Comparison of ENCODE assay signal across 8 mouse cellular contexts in the genomic region with DNA sequence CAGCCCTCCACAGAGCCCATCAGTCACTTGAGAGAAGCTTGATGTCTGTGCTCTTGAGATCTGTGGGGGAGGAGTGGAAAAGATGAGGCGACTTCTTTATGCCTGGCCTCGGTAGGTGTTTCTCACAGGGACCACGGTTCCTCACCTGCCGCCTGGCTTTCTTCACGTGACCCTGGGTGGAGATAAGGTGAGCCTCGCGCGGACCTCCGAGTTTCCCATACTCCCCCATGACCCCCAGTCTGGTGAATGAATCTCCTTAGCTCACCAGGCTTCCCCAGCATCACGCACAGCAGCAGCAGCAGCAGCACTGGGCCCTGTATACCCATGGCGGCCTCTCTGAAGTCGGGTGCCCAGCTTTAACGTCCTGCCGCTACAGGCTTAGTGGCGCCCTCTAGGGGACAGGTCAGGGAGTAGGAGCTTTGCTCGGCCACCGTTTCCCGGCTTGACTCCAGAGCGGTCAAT. TPM values are rescaled to one million over a fixed set of nuclear protein-coding genes. Genes with fewer than 3 reads are reported as not detected.
DNase-seq lines count a peak whose midpoint lies in the region; ATAC-seq and TF ChIP-seq lines count a peak whose summit lies in the region.

A gene (plus strand): TSS at position 44 of the 462 bp plus-strand sequence.
A gene (minus strand): TSS at position 361 of the 462 bp plus-strand sequence.

- H3K4me1 ChIP-seq in forebrain, embryonic 11.5 days (replicated peaks; ENCODE audit: control insufficient read depth, insufficient read depth, low read length) = no peaks in the 10 kb centered on the region
- no peaks in the 10 kb centered on the region for H3K4me1 ChIP-seq in hindbrain, embryonic 15.5 days (replicated peaks)
- H3K4me1 ChIP-seq in liver, adult 2 months (ENCODE audit: control insufficient read depth, insufficient read depth, low read length) = no peaks in the 10 kb centered on the region; the same call in 1 of the 2 replicates
- H3K4me1 ChIP-seq in midbrain, embryonic 16.5 days (ENCODE audit: control insufficient read depth, insufficient read depth, low read length) = no peaks in the 10 kb centered on the region
- peaks cover 4% of the 10 kb centered on the region; the same call in 1 of the 2 replicates for H3K4me1 ChIP-seq in thymus, adult 2 months (replicated peaks; ENCODE audit: control insufficient read depth, insufficient read depth, low read length)

- no peak within 1 kb of the TSS for H3K9ac ChIP-seq in forebrain, embryonic 11.5 days (ENCODE audit: low read length)
- no peak within 1 kb of the TSS for H3K9ac ChIP-seq in hindbrain, embryonic 15.5 days
- no peak within 1 kb of the TSS for H3K9ac ChIP-seq in liver, adult 2 months (ENCODE audit: low read depth, low read length)
- no peak within 1 kb of the TSS for H3K9ac ChIP-seq in midbrain, embryonic 16.5 days (ENCODE audit: low read depth, low read length)

- H3K27me3 ChIP-seq in forebrain, embryonic 11.5 days (ENCODE audit: control insufficient read depth, insufficient read depth, low read length) = no peaks in the 10 kb centered on the region
- H3K27me3 ChIP-seq in hindbrain, embryonic 15.5 days = no peaks in the 10 kb centered on the region
- no peaks in the 10 kb centered on the region for H3K27me3 ChIP-seq in liver, adult 2 months (ENCODE audit: control insufficient read depth, insufficient read depth, low read length)
- H3K27me3 ChIP-seq in midbrain, embryonic 16.5 days (ENCODE audit: control insufficient read depth, insufficient read depth, low read depth, low read length) = 0 out of 2 replicates have a peak, but pooled peaks cover 2% of the 10 kb centered on the region
- H3K27me3 ChIP-seq in thymus, adult 2 months (ENCODE audit: control insufficient read depth, insufficient read depth, low read length) = no peaks in the 10 kb centered on the region

- TF ChIP-seq POLR2A in liver, adult 2 months (IDR thresholded peaks at IDR 0.05; ENCODE audit: extremely low read depth, insufficient read depth, low read length) = no peak
- TF ChIP-seq POLR2A in thymus, adult 2 months (IDR thresholded peaks at IDR 0.05; ENCODE audit: control insufficient read depth, extremely low read depth, insufficient read depth, low read length, poor library complexity) = no peak

- DNase-seq in heart, adult 18-20 months = peak; percentile 47 to 57
- no peak for DNase-seq in heart, adult 8-10 months (ENCODE audit: low spot score)
- DNase-seq in c-Kit-positive CD71-positive TER-119-negative erythroid progenitor cells, embryonic 14.5 days (ENCODE audit: low read depth) = peak; percentile 60
- DNase-seq in forebrain, embryonic 11.5 days (ENCODE audit: low spot score) = peak; percentile 84
- peak; percentile 40 for DNase-seq in liver, adult 2 months (ENCODE audit: extremely low read depth, low read depth, low spot score)
- DNase-seq in thymus, adult 2 months = peak; percentile 64

- H3K4me2 ChIP-seq in forebrain, embryonic 11.5 days (ENCODE audit: low read depth, low read length, severe bottlenecking) = peak within 1 kb of the TSS; percentile 28; the same call in 1 of the 2 replicates
- peak within 1 kb of the TSS; percentile 38 for H3K4me2 ChIP-seq in hindbrain, embryonic 15.5 days
- peak within 1 kb of the TSS; percentile 29 for H3K4me2 ChIP-seq in midbrain, embryonic 16.5 days (ENCODE audit: low read length)

- no peaks in the 10 kb centered on the region for H3K79me2 ChIP-seq in liver, adult 2 months (ENCODE audit: control insufficient read depth, insufficient read depth, low read length)

- no peak within 1 kb of the TSS for H3K27ac ChIP-seq in forebrain, embryonic 11.5 days (ENCODE audit: low read depth, low read length)
- H3K27ac ChIP-seq in hindbrain, embryonic 15.5 days (replicated peaks) = no peak within 1 kb of the TSS
- no peak within 1 kb of the TSS for H3K27ac ChIP-seq in liver, adult 2 months (replicated peaks; ENCODE audit: insufficient read depth, low read depth, low read length)
- no peak within 1 kb of the TSS for H3K27ac ChIP-seq in midbrain, embryonic 16.5 days (ENCODE audit: low read length)
- H3K27ac ChIP-seq in thymus, adult 2 months (ENCODE audit: control insufficient read depth, insufficient read depth, low read length) = no peak within 1 kb of the TSS

- TF ChIP-seq CTCF in liver, adult 2 months (IDR thresholded peaks at IDR 0.05; ENCODE audit: low read depth, low read length) = peak; percentile 87
- TF ChIP-seq CTCF in thymus, adult 2 months (IDR thresholded peaks at IDR 0.05; ENCODE audit: borderline replicate concordance, control insufficient read depth, extremely low read depth, insufficient read depth, low read length, poor library complexity) = peak; percentile 86

- H3K9me3 ChIP-seq in forebrain, embryonic 11.5 days (ENCODE audit: control insufficient read depth, low read length) = no peaks in the 10 kb centered on the region
- no peaks in the 10 kb centered on the region for H3K9me3 ChIP-seq in hindbrain, embryonic 15.5 days
- H3K9me3 ChIP-seq in midbrain, embryonic 16.5 days (replicated peaks; ENCODE audit: control insufficient read depth, low read length, poor library complexity, severe bottlenecking) = no peaks in the 10 kb centered on the region

- no peaks in the 10 kb centered on the region for H3K36me3 ChIP-seq in forebrain, embryonic 11.5 days (ENCODE audit: control insufficient read depth, insufficient read depth, low read length)
- no peaks in the 10 kb centered on the region for H3K36me3 ChIP-seq in hindbrain, embryonic 15.5 days
- H3K36me3 ChIP-seq in liver, adult 2 months (ENCODE audit: control insufficient read depth, insufficient read depth, low read length) = no peaks in the 10 kb centered on the region
- H3K36me3 ChIP-seq in midbrain, embryonic 16.5 days (ENCODE audit: control insufficient read depth, insufficient read depth, low read length) = no peaks in the 10 kb centered on the region
- no peaks in the 10 kb centered on the region for H3K36me3 ChIP-seq in thymus, adult 2 months (ENCODE audit: control insufficient read depth, insufficient read depth, low read length)

- peak; percentile 58; the same call in 1 of the 2 replicates for ATAC-seq in forebrain, embryonic 11.5 days (replicated peaks; ENCODE audit: low FRiP score)
- no peak for ATAC-seq in hindbrain, embryonic 15.5 days (ENCODE audit: low FRiP score, low read depth)
- ATAC-seq in midbrain, embryonic 16.5 days = no peak

- 11% methylated on average over 19 of the region's 19 CpGs for WGBS in forebrain, embryonic 11.5 days
- WGBS in hindbrain, embryonic 15.5 days = 12% methylated on average over 19 of the region's 19 CpGs
- WGBS in liver, adult 2 months = 21% methylated on average over 19 of the region's 19 CpGs
- WGBS in midbrain, embryonic 16.5 days = 14% methylated on average over 19 of the region's 19 CpGs
- WGBS in thymus, adult 2 months = 41% methylated on average over 19 of the region's 19 CpGs

- H3K4me3 ChIP-seq in forebrain, embryonic 11.5 days (ENCODE audit: low read depth, low read length) = peak within 1 kb of the TSS; percentile 14
- 0 out of 2 replicates have a peak within 1 kb of the TSS, but pooled peaks have one; percentile 8 for H3K4me3 ChIP-seq in hindbrain, embryonic 15.5 days
- peak within 1 kb of the TSS; percentile 17; the same call in 1 of the 2 replicates for H3K4me3 ChIP-seq in liver, adult 2 months (ENCODE audit: insufficient read depth, low read depth, low read length)
- H3K4me3 ChIP-seq in midbrain, embryonic 16.5 days (ENCODE audit: low read depth, low read length) = no peak within 1 kb of the TSS; the same call in 1 of the 2 replicates
- no peak within 1 kb of the TSS for H3K4me3 ChIP-seq in thymus, adult 2 months (ENCODE audit: control insufficient read depth, insufficient read depth, low read length)

RNA-seq across cellular contexts. Expression of the first gene that starts in this region (rescaled TPM):
- total RNA-seq in heart, adult 18-20 months (2021) = not detected
- not detected for total RNA-seq in heart, adult 8-10 months (2022)
- polyA plus RNA-seq in forebrain, embryonic 11.5 days (2014; fragmentation: Nextera tagmentation; extraction: Ambion mirVana) = not detected in 2 replicates
- polyA plus RNA-seq in hindbrain, embryonic 15.5 days (2015; fragmentation: Nextera tagmentation; extraction: Ambion mirVana) = not detected in 2 replicates
- total RNA-seq in liver, adult 2 months (2014; rRNA removed) = not detected in 2 replicates
- 0.24 and 0.45 TPM in 2 replicates for polyA plus RNA-seq in liver, adult 2 months (2012; rRNA removed)
- not detected in 2 replicates for polyA plus RNA-seq in midbrain, embryonic 16.5 days (2015; fragmentation: Nextera tagmentation; extraction: Ambion mirVana)
- polyA plus RNA-seq in thymus, adult 2 months (2012; rRNA removed) = 0.51 and 0.65 TPM in 2 replicates

RNA-seq across cellular contexts. Expression of the second gene that starts in this region (rescaled TPM):
- total RNA-seq in heart, adult 18-20 months (2021) = not detected
- under 1 TPM in 2 of 4 experiments, not detected in 2; 0.14 to 0.16 TPM for total RNA-seq in heart, adult 8-10 months (2022)
- polyA plus RNA-seq in forebrain, embryonic 11.5 days (2014; fragmentation: Nextera tagmentation; extraction: Ambion mirVana) = 2.1 and 2.6 TPM in 2 replicates
- 1.3 and 1.8 TPM in 2 replicates for polyA plus RNA-seq in hindbrain, embryonic 15.5 days (2015; fragmentation: Nextera tagmentation; extraction: Ambion mirVana)
- total RNA-seq in liver, adult 2 months (2014; rRNA removed) = 0.13 TPM in 1 of 2 replicates, not detected in the other
- 0.05 and 0.16 TPM in 2 replicates for polyA plus RNA-seq in liver, adult 2 months (2012; rRNA removed)
- polyA plus RNA-seq in midbrain, embryonic 16.5 days (2015; fragmentation: Nextera tagmentation; extraction: Ambion mirVana) = 0.88 and 1.6 TPM in 2 replicates
- polyA plus RNA-seq in thymus, adult 2 months (2012; rRNA removed) = 0.34 and 0.59 TPM in 2 replicates

Comparison
In these comparisons a context has a peak if more than half of its experiments do, and no peak if none do; other contexts are left out.
1. Peak in DNase-seq in heart, adult 18-20 months; RNA of the genes that start here not detected or under 1 TPM.
2. Peak in DNase-seq and H3K4me3 ChIP-seq in liver, adult 2 months; RNA of the genes that start here not detected or under 1 TPM.
3. Peak in DNase-seq in thymus, adult 2 months; RNA of the genes that start here not detected or under 1 TPM.
4. H3K4me3 ChIP-seq: peak in forebrain, embryonic 11.5 days (single experiment) and hindbrain, embryonic 15.5 days (single experiment); none in midbrain, embryonic 16.5 days (single experiment) and thymus, adult 2 months (single experiment).
5. Peak in every context shown above with its lines, with median percentiles within 50 percentile points of each other: H3K4me2 ChIP-seq.